Mouse (Mus musculus) limb, embryonic 13.5 days (tissue): Measurements from ENCODE around the gene Ptprt. TPM values are rescaled to one million over a fixed set of nuclear protein-coding genes. Genes with fewer than 3 reads are reported as not detected.
"Not testable (repeated sequence)": the region's sequence is repeated elsewhere in the genome, so short reads cannot be mapped to it uniquely, and the experiment has no call there.

ENCODE experiments used
- ATAC-seq: fragments of 200-750 bp; cut with Nextera tagmentation; 2 replicates; pipeline ENCODE4 v1.8.0; 2017; ENCODE audit warnings: low read depth, moderate number of reproducible peaks, moderate TSS enrichment; ENCODE audit not compliant: low FRiP score
- H3K27ac ChIP-seq: fragments of 300-500 bp; sonication (generic); 2 replicates; pipeline ENCODE4 v1.5.1; 2015; ENCODE audit warnings: inconsistent platforms, mild to moderate bottlenecking, moderate library complexity
- H3K27me3 ChIP-seq: fragments of 300-500 bp; sonication (generic); 2 replicates; pipeline ENCODE4 v1.6.1; 2015; ENCODE audit warnings: mild to moderate bottlenecking, inconsistent platforms
- H3K36me3 ChIP-seq: fragments of 300-500 bp; sonication (generic); 2 replicates; pipeline ENCODE4 v1.6.1; 2015; ENCODE audit warnings: inconsistent platforms, mild to moderate bottlenecking, moderate library complexity
- H3K4me1 ChIP-seq: fragments of 300-500 bp; sonication (generic); 2 replicates; pipeline ENCODE4 v1.6.1; 2015; ENCODE audit warnings: inconsistent platforms
- H3K4me2 ChIP-seq: fragments of 300-500 bp; sonication (generic); replicated peaks from 2 replicates; pipeline ENCODE4 v1.6.1; 2015; ENCODE audit warnings: inconsistent platforms, mild to moderate bottlenecking, moderate library complexity
- H3K4me3 ChIP-seq: fragments of 300-500 bp; sonication (generic); 2 replicates; pipeline ENCODE4 v1.5.1; 2015; ENCODE audit warnings: moderate library complexity, mild to moderate bottlenecking, inconsistent platforms
- H3K9ac ChIP-seq: fragments of 300-500 bp; sonication (generic); 2 replicates; pipeline ENCODE4 v1.6.1; 2015; ENCODE audit warnings: mild to moderate bottlenecking, inconsistent platforms
- H3K9me3 ChIP-seq: fragments of 300-500 bp; sonication (generic); 2 replicates; pipeline ENCODE4 v1.6.1; 2016; ENCODE audit warnings: inconsistent platforms
- WGBS: fragments of 180-500 bp; shearing (Covaris S2); methylation state at CpG from one replicate; pipeline ENCODE4 v1.1.7; 2015; 5-methylcytosine and 5-hydroxymethylcytosine counted together
- polyA plus RNA-seq: library from polyadenylated mRNA; unstranded; fragments of >200 nt; fragmentation: Nextera tagmentation; extraction: Ambion mirVana; gene quantifications from 2 replicates; pipeline ENCODE4 v1.2.1, GENCODE M21; 2015

The Ptprt gene
- polyA plus RNA-seq, 1 experiment from 2014 or later, result 2.6 TPM

DNA sequence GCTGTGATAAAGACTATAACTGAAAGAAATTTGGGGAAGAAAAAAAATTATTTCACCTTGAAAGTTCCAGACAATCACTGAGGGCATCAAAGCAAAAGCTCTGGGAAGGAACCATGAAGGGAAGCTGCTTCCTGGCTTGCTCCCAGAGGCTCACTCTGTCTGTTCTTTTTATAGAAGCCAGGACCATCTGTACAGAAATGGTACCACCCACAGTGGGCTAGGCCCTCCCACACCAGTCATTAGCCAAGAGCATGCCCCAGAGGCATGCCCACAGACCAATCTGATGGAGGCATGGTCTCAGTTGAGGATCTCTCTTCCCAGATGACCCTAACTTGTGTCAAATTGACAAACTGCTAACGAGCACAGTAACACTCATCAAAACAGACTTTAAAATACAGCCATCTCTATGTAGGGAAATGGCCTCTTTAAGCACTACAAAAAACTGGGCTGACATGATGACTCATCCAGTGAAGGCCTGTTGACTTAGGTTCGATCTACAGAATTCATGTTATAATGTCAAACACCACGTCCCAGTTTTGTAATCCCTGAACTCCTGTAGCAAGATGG, 519.0 kb downstream of the Ptprt start:
- Histone ChIP-seq H3K4me3 (no peak overlapping the region), H3K27ac (no peak overlapping the region), H3K4me2 (no peak overlapping the region), H3K9me3 (no peaks in the 10 kb centered on the region), H3K36me3 (no peaks in the 10 kb centered on the region), H3K9ac (no peak overlapping the region), H3K4me1 (no peaks in the 10 kb centered on the region), H3K27me3 (no peaks in the 10 kb centered on the region)
- WGBS, result 92% methylated on average over 3 of the region's 3 CpGs
- no peak for ATAC-seq

DNA sequence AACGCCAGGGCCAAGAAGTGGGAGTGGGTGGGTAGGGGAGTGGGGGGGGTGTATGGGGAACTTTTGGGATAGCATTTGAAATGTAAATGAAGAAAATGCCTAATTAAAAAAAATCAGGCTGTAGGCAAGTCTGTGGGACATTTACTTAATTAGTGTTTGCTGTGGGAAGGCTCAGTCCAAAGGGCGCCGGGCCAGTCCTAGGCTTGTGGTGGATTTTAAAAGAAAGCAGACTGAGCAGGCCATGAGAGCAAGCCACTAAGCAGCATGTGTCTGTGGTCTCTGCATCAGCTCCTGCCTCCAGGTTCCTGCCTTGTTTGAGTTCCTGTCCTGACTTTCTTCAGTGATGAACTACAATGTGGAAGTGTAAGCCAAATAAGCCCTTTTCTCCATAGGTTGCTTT, 524.8 kb downstream of the Ptprt start:
- not testable (repeated sequence) for ATAC-seq, H3K9ac ChIP-seq, H3K4me2 ChIP-seq, H3K9me3 ChIP-seq, H3K36me3 ChIP-seq, H3K4me3 ChIP-seq, H3K27me3 ChIP-seq, H3K27ac ChIP-seq, H3K4me1 ChIP-seq
- WGBS, result 74% methylated on average over 3 of the region's 3 CpGs

DNA sequence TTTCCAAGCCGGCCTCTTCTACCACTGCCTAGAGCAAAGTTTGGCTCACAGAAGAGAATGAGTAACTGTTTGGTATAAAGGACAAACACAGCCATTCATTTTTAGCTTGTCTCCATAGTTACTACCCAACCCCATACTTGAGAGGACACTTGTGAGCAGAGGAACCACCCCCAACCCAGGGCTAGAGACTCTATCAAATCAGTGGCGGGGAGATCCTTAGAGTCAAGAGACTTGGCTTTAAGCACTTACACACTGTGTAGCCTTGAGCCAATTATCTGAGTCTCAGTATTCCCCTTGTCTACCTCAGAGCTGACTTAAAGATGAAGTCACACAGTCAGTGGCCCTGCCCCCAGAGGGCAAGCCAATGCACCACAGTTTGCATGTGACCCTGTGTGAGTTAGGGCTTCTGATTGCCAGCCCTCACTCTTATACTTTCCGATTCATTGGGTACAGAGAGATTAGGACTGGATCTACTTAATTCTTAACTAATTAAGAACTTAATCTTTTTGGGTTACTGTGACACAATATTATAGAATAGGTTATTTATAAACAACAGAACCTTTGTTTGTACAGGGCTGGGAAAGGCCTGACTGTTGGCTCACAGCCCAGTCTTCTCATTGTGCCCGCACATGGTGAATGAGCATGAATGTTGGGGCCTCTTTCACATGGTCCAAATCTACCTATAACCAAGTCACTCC, 529.2 kb downstream of the Ptprt start:
- ATAC-seq, result no peak
- 71% methylated on average over 4 of the region's 4 CpGs for WGBS
- no peak overlapping the region for H3K4me3 ChIP-seq
- H3K27ac ChIP-seq, result no peak overlapping the region
- no peaks in the 10 kb centered on the region for H3K36me3 ChIP-seq
- no peak overlapping the region for H3K9ac ChIP-seq
- no peak overlapping the region for H3K4me2 ChIP-seq
- H3K27me3 ChIP-seq, result no peaks in the 10 kb centered on the region
- no peaks in the 10 kb centered on the region for H3K4me1 ChIP-seq
- no peaks in the 10 kb centered on the region for H3K9me3 ChIP-seq

DNA sequence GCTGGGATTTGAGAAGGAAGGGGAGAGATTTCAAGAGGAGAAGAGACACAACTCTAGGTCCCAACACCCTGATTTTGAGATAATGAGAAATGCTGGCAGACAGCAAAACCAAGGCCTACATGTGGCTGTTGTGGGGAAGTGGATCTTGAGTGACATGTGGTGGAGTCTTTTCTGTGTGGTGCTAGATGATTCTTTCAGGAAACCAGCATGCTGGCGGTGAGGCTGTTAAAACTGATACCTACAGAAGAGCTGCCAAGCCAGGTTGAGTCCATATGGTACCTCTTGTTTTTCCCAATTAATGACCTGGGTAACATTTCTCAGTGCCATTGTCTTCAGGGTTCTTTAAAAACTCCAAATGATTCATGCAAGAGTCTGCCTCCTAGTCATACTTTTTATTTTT, 531.1 kb downstream of the Ptprt start:
- Histone ChIP-seq H3K27ac (no peak overlapping the region), H3K4me2 (no peak overlapping the region), H3K9me3 (no peaks in the 10 kb centered on the region), H3K36me3 (no peaks in the 10 kb centered on the region), H3K4me1 (no peaks in the 10 kb centered on the region), H3K27me3 (no peaks in the 10 kb centered on the region), H3K4me3 (no peak overlapping the region), H3K9ac (no peak overlapping the region)
- 84% methylated on average over 1 of the region's 1 CpGs for WGBS
- no peak for ATAC-seq

DNA sequence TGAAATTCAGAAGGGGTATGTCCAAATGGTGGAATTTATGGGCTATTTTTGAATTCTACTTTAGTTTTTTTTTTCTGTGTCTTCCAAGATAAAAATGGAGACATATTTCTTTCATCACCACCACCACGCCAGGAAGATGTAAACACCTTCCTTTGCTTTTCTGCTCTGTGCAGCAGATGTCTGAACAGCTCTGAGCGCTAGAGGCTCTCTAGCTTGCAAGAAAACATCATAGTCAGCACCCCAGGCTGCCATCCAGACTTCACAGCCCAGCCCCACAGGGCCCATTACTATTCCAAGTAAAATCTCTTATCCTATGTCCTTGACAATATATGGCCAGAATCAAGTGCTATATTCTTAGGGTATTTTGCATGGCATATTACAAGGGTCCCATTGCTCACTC, 542.9 kb downstream of the Ptprt start:
- Histone ChIP-seq H3K27me3 (0 out of 2 replicates have a peak, but pooled peaks cover 3% of the 10 kb centered on the region), H3K36me3 (no peaks in the 10 kb centered on the region), H3K9me3 (no peaks in the 10 kb centered on the region), H3K4me2 (no peak overlapping the region), H3K4me1 (no peaks in the 10 kb centered on the region), H3K9ac (no peak overlapping the region), H3K4me3 (no peak overlapping the region), H3K27ac (no peak overlapping the region)
- ATAC-seq, result no peak
- WGBS, result 63% methylated on average over 2 of the region's 2 CpGs

DNA sequence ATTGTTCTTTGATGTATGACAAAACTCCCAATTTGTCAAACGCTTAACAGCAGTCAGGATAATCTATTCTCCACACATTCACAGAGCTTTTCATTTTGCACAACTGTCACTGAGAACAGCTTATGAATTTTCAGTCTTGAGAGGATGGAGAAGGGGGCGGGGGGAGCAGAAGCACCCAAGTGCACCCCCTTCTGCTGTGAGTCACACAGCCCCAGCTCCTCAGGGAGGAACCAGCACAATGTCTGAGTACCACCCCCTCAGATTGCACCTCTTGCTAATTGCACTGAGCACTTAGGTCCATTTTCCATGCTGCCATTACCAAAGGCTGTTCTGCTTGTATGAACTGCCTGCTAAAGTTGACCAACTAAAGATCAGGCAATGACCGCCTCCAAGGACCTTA, 578.6 kb downstream of the Ptprt start:
- no peak for ATAC-seq
- Histone ChIP-seq H3K9me3 (no peaks in the 10 kb centered on the region), H3K9ac (no peak overlapping the region), H3K36me3 (no peaks in the 10 kb centered on the region), H3K27ac (no peak overlapping the region), H3K4me3 (no peak overlapping the region), H3K4me2 (no peak overlapping the region), H3K27me3 (no peaks in the 10 kb centered on the region), H3K4me1 (0 out of 2 replicates have a peak, but pooled peaks cover 3% of the 10 kb centered on the region)
- WGBS, result 81% methylated on average over 3 of the region's 3 CpGs

DNA sequence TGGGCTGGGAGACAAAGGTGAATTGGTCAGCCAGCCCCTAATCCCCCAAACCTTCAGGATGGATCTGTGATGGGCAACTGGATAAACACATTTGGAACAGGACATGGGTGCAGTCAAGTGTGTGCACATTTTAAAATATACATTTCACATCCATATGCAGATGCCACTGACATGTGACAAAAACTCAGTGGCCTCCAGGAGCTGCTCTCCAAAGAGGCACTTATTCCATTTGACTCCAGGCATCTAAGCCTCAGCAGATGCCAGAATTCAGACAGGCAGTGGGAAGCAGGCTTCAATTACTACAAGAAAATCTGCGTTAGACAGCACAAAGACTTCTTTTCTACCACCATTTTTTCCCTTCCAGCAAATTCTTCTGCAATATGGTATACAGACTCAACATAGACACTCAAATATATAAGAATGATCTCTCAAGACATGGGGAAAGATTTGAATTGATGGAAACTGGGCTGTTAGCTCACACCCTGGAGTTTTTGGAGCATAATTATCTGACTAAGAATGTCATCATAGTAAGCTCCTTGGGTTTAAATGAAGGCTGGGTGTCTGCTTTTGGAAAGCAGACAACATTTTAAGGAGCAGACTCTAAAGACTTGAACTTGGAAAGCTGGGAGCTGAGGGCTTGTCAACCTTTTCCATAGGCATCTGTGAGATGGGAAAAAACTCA, 580.1 kb downstream of the Ptprt start:
- Histone ChIP-seq H3K27ac (no peak overlapping the region), H3K4me1 (0 out of 2 replicates have a peak, but pooled peaks cover 3% of the 10 kb centered on the region), H3K9me3 (no peaks in the 10 kb centered on the region), H3K9ac (no peak overlapping the region), H3K36me3 (no peaks in the 10 kb centered on the region), H3K27me3 (no peaks in the 10 kb centered on the region), H3K4me2 (no peak overlapping the region), H3K4me3 (no peak overlapping the region)
- no peak for ATAC-seq
- 74% methylated on average over 1 of the region's 1 CpGs for WGBS

DNA sequence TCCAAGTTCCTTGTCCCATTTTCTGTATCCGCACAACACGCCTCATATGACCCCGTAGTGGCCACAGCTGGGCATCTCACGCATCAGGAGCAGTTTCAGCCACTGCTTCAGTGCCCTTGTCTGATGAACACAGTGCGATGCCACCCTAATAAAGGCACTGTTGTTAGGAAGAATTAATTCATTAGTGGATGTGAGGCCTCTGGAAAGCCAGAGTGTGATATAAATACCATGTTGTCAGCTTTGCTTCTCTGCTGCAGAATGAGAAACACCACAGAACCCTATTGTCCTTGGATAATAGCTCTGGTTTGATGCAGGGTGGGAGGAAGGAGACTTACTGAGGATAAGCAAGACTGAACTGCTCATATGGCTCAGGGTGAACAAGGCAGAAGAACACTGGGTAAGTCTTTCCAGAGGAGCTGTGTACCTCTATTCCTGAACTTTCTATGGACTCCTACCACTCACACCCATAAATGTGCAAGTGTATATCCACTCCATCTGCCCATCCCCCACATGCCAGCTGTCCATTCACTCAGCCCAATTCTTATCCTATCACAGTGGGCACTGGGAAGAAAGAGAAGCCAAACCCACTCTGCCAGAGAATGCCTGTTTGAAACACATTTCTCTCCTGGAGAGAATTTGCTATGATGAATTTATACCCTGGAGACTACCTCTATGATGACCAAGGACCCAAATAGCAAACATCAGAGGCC, 582.2 kb downstream of the Ptprt start:
- H3K4me1 ChIP-seq, result 0 out of 2 replicates have a peak, but pooled peaks cover 3% of the 10 kb centered on the region
- no peak overlapping the region for H3K27ac ChIP-seq
- no peak overlapping the region for H3K4me3 ChIP-seq
- no peaks in the 10 kb centered on the region for H3K27me3 ChIP-seq
- 93% methylated on average over 5 of the region's 5 CpGs for WGBS
- H3K4me2 ChIP-seq, result no peak overlapping the region
- ATAC-seq, result no peak
- no peaks in the 10 kb centered on the region for H3K36me3 ChIP-seq
- no peaks in the 10 kb centered on the region for H3K9me3 ChIP-seq
- H3K9ac ChIP-seq, result no peak overlapping the region

DNA sequence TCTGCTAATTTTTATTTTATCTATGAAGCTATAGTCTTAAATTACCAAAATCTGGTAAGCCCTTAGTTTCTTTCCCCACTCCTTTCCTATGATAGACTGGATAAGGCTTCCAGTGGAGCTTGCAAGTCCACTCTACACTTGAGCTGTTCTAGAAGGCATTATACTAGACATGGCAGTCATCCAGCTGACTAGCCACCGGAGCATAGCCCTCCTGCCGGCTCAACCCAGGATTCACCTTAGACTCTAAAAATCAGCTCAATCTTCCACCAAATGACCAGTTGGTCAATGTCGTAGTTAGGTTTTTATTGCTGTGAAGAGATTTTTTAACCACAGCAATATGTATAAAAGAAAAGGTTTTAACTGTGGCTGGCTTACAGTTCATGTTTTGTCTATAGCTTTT, 608.1 kb downstream of the Ptprt start:
- Histone ChIP-seq H3K4me2 (no peak overlapping the region), H3K36me3 (no peaks in the 10 kb centered on the region), H3K4me3 (no peak overlapping the region), H3K4me1 (no peaks in the 10 kb centered on the region), H3K27me3 (no peaks in the 10 kb centered on the region), H3K9me3 (no peaks in the 10 kb centered on the region), H3K9ac (no peak overlapping the region), H3K27ac (no peak overlapping the region)
- 92% methylated on average over 3 of the region's 3 CpGs for WGBS
- ATAC-seq, result no peak

DNA sequence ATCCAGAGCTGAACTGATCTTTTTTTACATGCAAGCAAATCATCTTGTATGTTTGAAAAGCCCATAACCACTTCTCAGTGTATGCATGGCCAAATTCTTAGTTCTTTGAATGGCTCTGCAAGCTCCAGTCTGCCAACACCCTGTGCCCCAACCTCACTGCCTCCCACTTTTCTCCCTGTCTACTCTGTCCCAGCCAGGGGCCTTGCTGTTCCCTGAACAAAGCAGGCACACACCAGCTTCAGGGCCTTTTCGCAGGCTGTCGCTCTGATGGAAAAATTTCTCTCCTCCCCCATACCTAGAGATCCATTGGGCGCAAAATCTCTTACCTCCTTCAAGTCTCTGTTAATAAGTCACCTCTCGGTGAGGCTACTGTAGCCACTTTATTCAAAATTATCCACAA, 610.7 kb downstream of the Ptprt start:
- Histone ChIP-seq H3K9me3 (no peaks in the 10 kb centered on the region), H3K4me2 (no peak overlapping the region), H3K36me3 (no peaks in the 10 kb centered on the region), H3K27me3 (no peaks in the 10 kb centered on the region), H3K9ac (no peak overlapping the region), H3K27ac (no peak overlapping the region), H3K4me1 (no peaks in the 10 kb centered on the region), H3K4me3 (no peak overlapping the region)
- WGBS, result 84% methylated on average over 4 of the region's 4 CpGs
- no peak for ATAC-seq

DNA sequence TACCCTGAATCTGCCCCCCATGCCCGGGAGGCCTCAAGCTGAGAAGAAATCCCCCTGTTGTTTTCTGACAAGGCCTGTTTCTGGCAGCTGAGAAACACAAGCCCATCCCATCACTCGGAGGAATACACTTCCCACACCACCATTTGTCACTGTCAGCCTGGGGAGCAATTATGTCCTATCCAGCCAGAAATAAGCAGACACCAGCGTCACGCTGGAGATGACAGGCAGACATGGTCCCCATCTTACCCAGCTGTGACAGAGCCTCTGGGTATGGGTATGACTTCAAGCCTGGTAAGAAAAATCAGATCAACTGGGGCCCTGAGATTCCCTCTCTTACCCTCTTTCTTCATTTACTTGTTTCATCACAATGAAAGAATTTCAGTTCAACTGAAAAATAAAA, 625.3 kb downstream of the Ptprt start:
- Histone ChIP-seq H3K27ac (no peak overlapping the region), H3K27me3 (no peaks in the 10 kb centered on the region), H3K36me3 (no peaks in the 10 kb centered on the region), H3K4me1 (no peaks in the 10 kb centered on the region), H3K9me3 (no peaks in the 10 kb centered on the region), H3K4me2 (no peak overlapping the region), H3K4me3 (no peak overlapping the region), H3K9ac (no peak overlapping the region)
- WGBS, result 66% methylated on average over 4 of the region's 4 CpGs
- ATAC-seq, result no peak

DNA sequence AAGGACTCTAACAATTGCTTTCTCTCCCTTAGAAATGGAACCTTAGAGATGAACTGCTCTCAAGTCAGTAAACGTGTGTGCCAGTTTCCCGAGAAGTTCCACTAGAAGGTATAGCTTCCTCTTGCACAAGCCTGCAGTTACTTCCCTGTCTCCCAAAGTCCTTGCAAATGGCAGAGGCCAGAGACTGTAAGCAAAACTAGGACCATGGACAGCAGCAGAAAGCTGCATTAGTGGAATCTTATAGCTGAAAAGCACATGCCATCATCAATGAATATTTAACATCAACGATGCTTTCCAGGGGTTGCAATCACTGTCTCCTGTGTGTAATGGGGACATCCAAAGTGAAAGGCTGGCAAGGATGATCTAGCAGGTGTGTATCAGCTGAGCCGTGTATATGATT, 629.3 kb downstream of the Ptprt start:
- Histone ChIP-seq H3K9ac (no peak overlapping the region), H3K27ac (no peak overlapping the region), H3K36me3 (no peaks in the 10 kb centered on the region), H3K4me3 (no peak overlapping the region), H3K4me2 (no peak overlapping the region), H3K9me3 (no peaks in the 10 kb centered on the region), H3K27me3 (no peaks in the 10 kb centered on the region), H3K4me1 (no peaks in the 10 kb centered on the region)
- no peak for ATAC-seq
- 61% methylated on average over 4 of the region's 4 CpGs for WGBS
